Mouse (Mus musculus) layer of hippocampus, adult 6 months (tissue): ENCODE data around the gene Lce3f. TPM values are rescaled to one million over a fixed set of nuclear protein-coding genes. Genes with fewer than 3 reads are reported as not detected.

Experiments used
- long read RNA-seq, 2 experiments: library from polyadenylated mRNA; unstranded; transcript quantifications; one replicate each; pipeline ENCODE4 v2.0.0; 2019 to 2020
- polyA plus RNA-seq: library from polyadenylated mRNA; unstranded; fragments of <200 nt; fragmentation: Nextera tagmentation; gene quantifications from 2 replicates; pipeline ENCODE4 v1.2.3, GENCODE M21; 2021

Gene Lce3f
- polyA plus RNA-seq = not detected in 2 replicates
- long read RNA-seq, experiment 1 = 0 reads
- long read RNA-seq, experiment 2 = 0 reads

DNA sequence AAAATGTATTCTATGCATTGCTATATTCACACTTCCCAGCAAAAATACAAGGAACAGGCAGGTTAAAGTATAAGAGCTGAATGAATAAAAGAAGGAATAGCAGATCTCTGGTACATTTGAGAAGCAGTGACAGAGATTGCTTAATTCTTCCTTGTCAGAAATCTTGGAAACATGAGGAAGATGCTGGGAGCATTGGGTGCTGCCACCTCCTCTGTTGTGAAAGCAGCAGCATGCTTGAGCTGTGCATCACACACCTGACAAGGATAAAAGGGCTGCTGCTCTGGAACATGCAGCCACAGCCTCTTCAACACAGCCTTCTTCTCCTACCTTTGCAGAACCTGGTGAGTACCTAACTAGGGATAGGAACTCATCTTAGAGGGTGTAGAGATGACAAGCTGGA lies at the start of gene Lce3f:
Lce3f (plus strand) TSS at position 301 of the 400 bp plus-strand sequence.

DNA sequence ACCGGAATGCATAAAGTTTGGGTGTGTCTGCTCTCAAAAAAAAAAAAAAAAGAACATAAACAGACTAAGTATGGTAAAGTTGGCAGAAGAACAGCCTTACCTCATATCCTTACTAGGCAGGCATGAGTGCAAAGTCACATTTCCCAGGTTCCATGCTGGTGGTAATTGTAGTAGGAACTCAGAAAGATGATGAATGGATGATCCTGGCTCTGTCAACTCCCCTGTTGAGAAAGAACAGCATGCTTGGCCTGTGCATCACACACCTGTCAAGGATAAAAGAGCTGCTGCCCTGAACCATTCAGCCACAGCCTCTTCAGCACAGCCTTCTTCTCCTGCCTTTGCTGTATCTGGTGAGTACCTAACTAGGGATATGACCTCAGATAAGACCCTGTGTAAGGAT lies 47.8 kb upstream of the Lce3f start, which contains the start of gene Lce3c:
Lce3c (plus strand) TSS at position 301 of the 400 bp plus-strand sequence.

DNA sequence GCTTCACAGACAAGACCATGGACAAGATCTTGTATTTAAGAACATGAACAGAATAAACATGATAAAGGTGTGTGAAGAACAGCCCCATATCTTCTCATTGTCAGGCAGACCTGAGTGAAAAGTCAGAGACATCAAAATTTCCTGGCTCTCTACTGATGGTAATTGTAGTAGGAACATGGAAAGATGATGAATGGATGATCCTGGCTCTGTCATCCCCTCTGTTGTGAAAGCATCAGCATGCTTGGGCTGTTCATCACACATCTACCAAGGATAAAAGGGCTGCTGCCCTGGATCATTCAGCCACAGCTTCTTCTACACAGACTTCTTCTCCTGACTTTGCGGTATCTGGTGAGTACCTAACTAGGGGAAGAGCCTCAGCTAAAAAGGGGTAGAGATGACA lies 34.9 kb upstream of the Lce3f start, which contains the start of gene Lce3d:
Lce3d (plus strand) TSS at position 301 of the 400 bp plus-strand sequence.

DNA sequence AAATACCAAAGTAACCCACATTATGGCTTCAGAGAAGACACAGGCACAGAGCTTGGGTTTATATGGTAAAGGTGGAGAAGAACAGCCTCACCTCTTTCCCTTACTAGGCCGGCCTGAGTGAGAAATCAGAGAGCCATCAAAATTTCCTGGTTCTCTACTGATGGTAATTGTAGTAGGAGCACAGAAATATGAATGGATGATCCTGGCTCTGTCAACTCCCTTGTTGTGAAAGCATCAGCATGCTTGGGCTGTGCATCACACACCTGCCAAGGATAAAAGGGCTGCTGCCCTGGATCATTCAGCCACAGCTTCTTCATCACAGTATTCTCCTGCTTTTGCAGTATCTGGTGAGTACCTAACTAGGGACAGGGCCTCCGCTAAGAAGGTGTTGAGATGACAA lies 25.3 kb upstream of the Lce3f start, which contains the start of gene Lce3e:
Lce3e (plus strand) TSS at position 301 of the 400 bp plus-strand sequence.

DNA sequence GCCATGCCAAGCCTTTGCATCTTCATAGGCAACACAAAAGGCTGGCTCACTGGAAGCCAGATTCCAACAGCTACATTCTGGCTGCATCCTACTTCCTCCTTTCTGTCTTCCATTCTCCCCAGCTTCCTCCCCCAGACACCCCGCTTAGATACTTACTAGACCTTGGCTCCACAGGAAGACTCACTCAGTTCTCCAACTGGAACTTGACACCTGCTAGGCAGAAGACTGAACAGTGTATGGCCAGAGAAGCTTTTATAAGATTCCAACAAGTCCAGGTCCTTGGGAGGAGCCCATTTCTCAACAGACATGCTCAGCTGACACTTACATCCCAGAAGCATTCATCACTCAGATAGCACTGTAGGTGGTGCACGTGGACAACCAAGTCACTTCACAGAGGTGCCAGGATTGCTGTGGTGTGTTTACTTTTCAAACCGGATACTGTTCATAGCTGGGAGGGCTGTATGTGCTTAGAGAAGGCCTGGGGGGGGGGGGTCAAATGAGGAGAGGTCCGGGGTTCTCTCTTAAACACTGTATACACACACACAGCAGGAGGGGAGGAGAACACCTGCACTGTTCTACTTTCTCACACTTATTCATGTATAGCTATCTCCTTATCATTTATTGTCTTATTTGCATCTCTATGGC lies 23.6 kb downstream of the Lce3f start, which contains the start of gene Crct1:
Crct1 (minus strand) TSS at position 228 of the 645 bp plus-strand sequence.

DNA sequence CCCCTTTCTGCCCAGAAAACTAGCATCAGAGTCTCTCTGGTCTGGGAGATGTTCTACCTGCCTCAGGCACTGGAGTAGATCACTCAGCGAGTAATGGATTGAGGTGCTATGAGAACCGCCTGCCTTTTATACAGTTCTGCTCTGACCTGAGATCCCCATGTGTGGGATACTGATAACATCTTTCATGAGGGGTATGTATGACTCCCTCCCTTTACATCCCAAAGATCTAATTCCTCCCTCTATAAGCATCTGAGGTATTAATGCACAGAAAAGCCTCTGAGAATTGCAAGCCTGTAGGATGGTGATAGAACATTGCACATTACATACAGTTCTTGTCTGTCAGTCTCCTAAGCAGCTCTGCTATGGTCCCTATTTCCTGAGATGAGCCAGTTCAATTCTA lies 26.9 kb downstream of the Lce3f start, which contains the start of gene Lce1m:
Lce1m (minus strand) TSS at position 101 of the 400 bp plus-strand sequence.

Other genes starting within 250 kb of the Lce3f start
- gene Lce1g, start 239.9 kb upstream of the Lce3f start, polyA plus RNA-seq = not detected in 2 replicates
- gene Lce1h, start 227.2 kb upstream of the Lce3f start, polyA plus RNA-seq = not detected in 2 replicates
- gene Lce1i, start 213.3 kb upstream of the Lce3f start, polyA plus RNA-seq = not detected in 2 replicates
- not detected in 2 replicates for gene Lce1j, start 201.7 kb upstream of the Lce3f start, polyA plus RNA-seq
- not detected in 2 replicates for gene Lce1k, start 184.3 kb upstream of the Lce3f start, polyA plus RNA-seq
- gene Kprp, start 165.0 kb upstream of the Lce3f start, polyA plus RNA-seq = not detected in 2 replicates
- gene Lce1l, start 140.9 kb upstream of the Lce3f start, polyA plus RNA-seq = not detected in 2 replicates
- not detected in 2 replicates for gene 2310050C09Rik, start 122.0 kb upstream of the Lce3f start, polyA plus RNA-seq
- gene Lce3a, start 66.0 kb upstream of the Lce3f start, polyA plus RNA-seq = not detected in 2 replicates
- not detected in 2 replicates for gene Lce3b, start 59.2 kb upstream of the Lce3f start, polyA plus RNA-seq
- gene Lce3c, start 47.7 kb upstream of the Lce3f start, polyA plus RNA-seq = not detected in 2 replicates
- not detected in 2 replicates for gene Lce3d, start 34.8 kb upstream of the Lce3f start, polyA plus RNA-seq
- gene Lce3e, start 25.2 kb upstream of the Lce3f start, polyA plus RNA-seq = not detected in 2 replicates
- gene Crct1, start 23.5 kb downstream of the Lce3f start, polyA plus RNA-seq = not detected in 2 replicates
- gene Lce1m, start 26.8 kb downstream of the Lce3f start, polyA plus RNA-seq = not detected in 2 replicates
- gene Gm4858, start 76.6 kb downstream of the Lce3f start, polyA plus RNA-seq = not detected in 2 replicates
- gene Crnn, start 152.6 kb downstream of the Lce3f start, polyA plus RNA-seq = not detected in 2 replicates
- not detected in 2 replicates for gene Flg2, start 205.1 kb downstream of the Lce3f start, polyA plus RNA-seq